Mouse (Mus musculus): ENCODE data around the gene Gps1. TPM values are rescaled to one million over a fixed set of nuclear protein-coding genes. Genes with fewer than 3 reads are reported as not detected.
"Not testable (repeated sequence)": the region's sequence is repeated elsewhere in the genome, so short reads cannot be mapped to it uniquely, and the experiment has no call there.

The Gps1 gene
- total RNA-seq, 4 experiments from 2014 or later = 138 to 150 (median 147) TPM

GRCm38 (mm10) chr11:120822831-120823550 is 38.9 kb downstream of the Gps1 start:
- DNase-seq = no peak

- DNase-seq = no peak
These were observed 39.5 kb downstream of the Gps1 start for GRCm38 (mm10) chr11:120823551-120823947.

GRCm38 (mm10) chr11:120823956-120824786 is 40.1 kb downstream of the Gps1 start, which contains the start of gene Fasn:
TSS of gene Fasn (minus strand) at chr11:120824547.
- DNase-seq = peak; percentile 96

- DNase-seq = no peak
These were observed 40.8 kb downstream of the Gps1 start for GRCm38 (mm10) chr11:120824787-120825288.

GRCm38 (mm10) chr11:120825289-120825863 is 41.3 kb downstream of the Gps1 start:
- DNase-seq = no peak

DNA sequence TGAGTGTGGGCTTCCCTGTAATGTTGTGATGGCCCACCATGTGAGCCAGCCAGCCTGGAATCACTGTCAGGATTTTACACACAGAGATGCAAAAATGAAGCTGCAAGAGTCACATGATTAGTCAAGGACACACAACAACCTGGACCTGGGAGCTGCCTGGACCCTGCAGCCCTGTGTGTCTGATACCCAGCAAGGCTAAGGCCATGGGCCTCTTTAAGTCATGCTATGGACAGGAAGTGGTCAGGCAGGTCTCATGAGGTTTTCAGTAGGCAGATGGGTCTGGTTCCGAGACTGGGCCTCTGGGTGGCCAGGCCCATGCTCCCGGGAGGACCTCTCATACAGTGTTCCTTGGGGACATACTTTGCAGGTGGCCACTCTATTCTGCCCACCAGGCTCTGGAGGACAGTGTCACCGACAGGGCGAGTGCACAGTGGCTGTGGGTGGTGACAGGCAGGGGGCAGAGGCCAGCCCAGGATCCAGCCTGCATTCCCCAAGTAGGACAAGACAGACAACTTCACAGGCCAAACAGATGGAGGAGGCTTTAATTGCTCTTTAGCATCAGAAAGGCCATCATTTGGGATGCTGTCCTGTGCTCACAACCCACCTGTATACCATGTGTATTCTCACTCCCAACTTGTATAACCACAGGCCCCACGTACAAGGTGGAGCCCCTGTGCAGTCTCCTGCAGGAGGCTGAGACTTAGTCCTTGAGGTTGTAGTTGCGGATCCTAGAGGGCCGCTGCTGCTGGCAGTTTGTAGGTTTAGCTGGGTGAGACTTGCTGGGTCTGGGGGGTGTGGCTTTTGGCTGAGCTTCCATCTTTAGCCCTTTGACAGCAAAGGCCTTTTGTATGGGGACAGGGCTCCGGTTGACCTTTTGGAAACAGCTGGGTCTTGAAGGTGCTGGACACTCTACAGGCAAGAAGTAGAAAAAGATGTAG is 42.2 kb downstream of the Gps1 start:
- DNase-seq = no peak

- no peak for DNase-seq
These were observed 44.3 kb downstream of the Gps1 start for GRCm38 (mm10) chr11:120828416-120828815.

GRCm38 (mm10) chr11:120829757-120830532 is 45.9 kb downstream of the Gps1 start:
- no peak for DNase-seq

- DNase-seq = no peak
These were observed 46.6 kb downstream of the Gps1 start for GRCm38 (mm10) chr11:120830686-120831085.

DNA sequence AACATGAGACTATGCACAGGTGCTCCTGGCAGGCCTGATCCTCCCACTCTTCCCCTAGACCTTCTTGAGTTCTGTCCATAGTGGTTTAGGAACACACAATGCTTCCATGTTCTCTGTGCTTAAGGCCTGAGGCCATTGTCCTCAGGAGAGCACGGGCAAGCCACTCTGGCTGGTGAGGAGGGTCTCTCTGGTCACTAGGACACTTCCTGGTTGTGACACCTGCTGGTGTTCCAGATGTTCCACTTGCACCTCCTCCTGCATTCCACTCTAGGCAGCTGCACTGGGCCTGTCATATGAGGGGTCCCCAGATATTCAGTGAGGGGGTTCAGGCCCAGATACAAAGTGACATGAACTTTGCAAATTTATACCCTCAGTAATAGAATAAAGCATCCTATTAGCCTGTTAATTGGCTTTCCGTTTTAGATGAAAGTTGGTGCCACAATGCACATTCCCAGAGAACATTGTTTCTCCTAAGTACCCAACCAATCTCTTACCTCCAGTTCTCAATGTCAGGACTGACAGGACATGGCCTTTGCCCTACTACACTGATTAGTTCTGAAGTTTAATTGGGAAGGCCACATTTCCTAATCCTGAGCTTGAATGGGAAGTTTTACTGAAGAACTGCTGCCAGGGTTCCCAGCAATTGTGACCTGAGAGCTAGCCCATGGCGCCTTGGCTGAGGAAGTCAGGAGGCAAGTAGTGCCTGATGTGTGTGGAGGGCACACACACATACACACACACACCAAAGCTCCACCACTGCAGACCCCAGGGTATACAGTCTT is 47.8 kb downstream of the Gps1 start:
- DNase-seq = no peak

GRCm38 (mm10) chr11:120832962-120833361 is 48.9 kb downstream of the Gps1 start:
- not testable (repeated sequence) for DNase-seq

- DNase-seq = no peak
These were observed 49.6 kb downstream of the Gps1 start for GRCm38 (mm10) chr11:120833555-120834280.

Other genes with a start within 250 kb of the Gps1 start
- 10 to 100 TPM; 62.9 to 67.8 (median 65.3) TPM for gene Mcrip1, start 234.5 kb upstream of the Gps1 start, total RNA-seq (2022)
- gene Ppp1r27, start 233.1 kb upstream of the Gps1 start, total RNA-seq (2022) = 1 to 10 TPM in 3 of 4 experiments, under 1 TPM in 1; 0.78 to 2.8 (median 1.2) TPM
- gene P4hb, start 211.0 kb upstream of the Gps1 start, total RNA-seq (2022) = 100 to 1,000 TPM; 439 to 580 (median 550) TPM
- 100 to 1,000 TPM; 356 to 389 (median 365) TPM for gene Arhgdia, start 202.6 kb upstream of the Gps1 start, total RNA-seq (2022)
- gene Alyref, start 185.9 kb upstream of the Gps1 start, total RNA-seq (2022) = 100 to 1,000 TPM in 1 of 4 experiments, 10 to 100 TPM in 3; 52.1 to 102 (median 72.7) TPM
- 100 to 1,000 TPM in 2 of 4 experiments, 10 to 100 TPM in 2; 90.3 to 112 (median 98.6) TPM for gene Anapc11, start 185.9 kb upstream of the Gps1 start, total RNA-seq (2022)
- 1 to 10 TPM in 2 of 4 experiments, not detected in 2; 1.3 to 2.1 TPM for gene Npb, start 175.8 kb upstream of the Gps1 start, total RNA-seq (2022)
- gene Pcyt2, start 166.3 kb upstream of the Gps1 start, total RNA-seq (2022) = 100 to 1,000 TPM; 201 to 310 (median 259) TPM
- gene Sirt7, start 159.0 kb upstream of the Gps1 start, total RNA-seq (2022) = 10 to 100 TPM; 61.1 to 97.1 (median 75.7) TPM
- gene Mafg, start 150.7 kb upstream of the Gps1 start, total RNA-seq (2022) = 10 to 100 TPM; 53.2 to 74.4 (median 69.7) TPM
- 1 to 10 TPM in 3 of 4 experiments, under 1 TPM in 1; 0.73 to 2.0 (median 1.3) TPM for gene Pycr1, start 140.5 kb upstream of the Gps1 start, total RNA-seq (2022)
- 1 to 10 TPM in 1 of 4 experiments, under 1 TPM in 2, not detected in 1; 0.65 to 1.2 (median 0.81) TPM for gene Myadml2, start 136.1 kb upstream of the Gps1 start, total RNA-seq (2022)
- 1 to 10 TPM; 5.1 to 9.0 (median 7.2) TPM for gene Notum, start 123.1 kb upstream of the Gps1 start, total RNA-seq (2022)
- 100 to 1,000 TPM; 101 to 108 (median 106) TPM for gene Aspscr1, start 111.3 kb upstream of the Gps1 start, total RNA-seq (2022)
- gene Cenpx, start 70.5 kb upstream of the Gps1 start, total RNA-seq (2022) = 10 to 100 TPM; 49.3 to 61.7 (median 55.7) TPM
- 10 to 100 TPM; 26.1 to 57.9 (median 42.3) TPM for gene Lrrc45, start 70.3 kb upstream of the Gps1 start, total RNA-seq (2022)
- 10 to 100 TPM; 11.1 to 23.9 (median 15.9) TPM for gene Rac3, start 62.8 kb upstream of the Gps1 start, total RNA-seq (2022)
- 100 to 1,000 TPM in 2 of 4 experiments, 10 to 100 TPM in 2; 41.6 to 142 (median 76.2) TPM for gene Dcxr, start 57.0 kb upstream of the Gps1 start, total RNA-seq (2022)
- gene Cbr2, start 52.2 kb upstream of the Gps1 start, total RNA-seq (2022) = 10 to 100 TPM in 1 of 4 experiments, 1 to 10 TPM in 3; 4.8 to 11.4 (median 6.5) TPM
- 10 to 100 TPM in 3 of 4 experiments, 1 to 10 TPM in 1; 9.3 to 13.1 (median 11.6) TPM for gene Hmga1b, start 21.5 kb upstream of the Gps1 start, total RNA-seq (2022)
- 10 to 100 TPM; 17.3 to 21.4 (median 20.5) TPM for gene Rfng, start 65 bp upstream of the Gps1 start, total RNA-seq (2022)
- gene Dus1l, start 12.1 kb downstream of the Gps1 start, total RNA-seq (2022) = 10 to 100 TPM; 62.8 to 71.6 (median 70.5) TPM
- 1,000 to 10,000 TPM in 1 of 4 experiments, 100 to 1,000 TPM in 3; 300 to 1,377 (median 701) TPM for gene Fasn, start 40.3 kb downstream of the Gps1 start, total RNA-seq (2022)
- gene Ccdc57, start 148.6 kb downstream of the Gps1 start, total RNA-seq (2022) = 10 to 100 TPM in 3 of 4 experiments, 1 to 10 TPM in 1; 9.9 to 24.5 (median 15.1) TPM
- 1 to 10 TPM in 3 of 4 experiments, under 1 TPM in 1; 0.55 to 1.7 (median 1.5) TPM for gene Slc16a3, start 164.2 kb downstream of the Gps1 start, total RNA-seq (2022)
- gene Csnk1d, start 207.1 kb downstream of the Gps1 start, total RNA-seq (2022) = 100 to 1,000 TPM; 117 to 145 (median 136) TPM